Mouse (Mus musculus) forebrain, embryonic 11.5 days (tissue): Measurements from ENCODE around the gene 4931428F04Rik. TPM values are rescaled to one million over a fixed set of nuclear protein-coding genes. Genes with fewer than 3 reads are reported as not detected.

ENCODE experiments used
- ATAC-seq: fragments of 200-750 bp; cut with Nextera tagmentation; replicated peaks from 2 replicates; pipeline ENCODE4 v1.8.0; 2017; ENCODE audit warnings: moderate TSS enrichment; ENCODE audit not compliant: low FRiP score
- DNase-seq: peaks from one replicate; pipeline ENCODE4 v3.0.0-alpha.2; 2017; ENCODE audit warnings: low spot score
- H3K27ac ChIP-seq: fragments of 300-500 bp; sonication (generic); 2 replicates; pipeline ENCODE4 v1.5.1; 2014; ENCODE audit warnings: low read depth, low read length
- H3K27me3 ChIP-seq: fragments of 300-500 bp; sonication (generic); 2 replicates; pipeline ENCODE4 v1.6.1; 2014; ENCODE audit warnings: mild to moderate bottlenecking, low read length, mixed read lengths; ENCODE audit not compliant: control insufficient read depth, insufficient read depth
- H3K36me3 ChIP-seq: fragments of 300-500 bp; sonication (generic); 2 replicates; pipeline ENCODE4 v1.6.1; 2014; ENCODE audit warnings: mild to moderate bottlenecking, low read length, moderate library complexity, mixed read lengths; ENCODE audit not compliant: control insufficient read depth, insufficient read depth
- H3K4me1 ChIP-seq: fragments of 300-500 bp; sonication (generic); replicated peaks from 2 replicates; pipeline ENCODE4 v1.6.1; 2014; ENCODE audit warnings: low read length, mixed read lengths; ENCODE audit not compliant: control insufficient read depth, insufficient read depth
- H3K4me2 ChIP-seq: fragments of 300-500 bp; sonication (generic); 2 replicates; pipeline ENCODE4 v1.6.1; 2014; ENCODE audit warnings: low read depth, mild to moderate bottlenecking, low read length, moderate library complexity, mixed read lengths; ENCODE audit not compliant: severe bottlenecking
- H3K4me3 ChIP-seq: fragments of 300-500 bp; sonication (generic); 2 replicates; pipeline ENCODE4 v1.5.1; 2014; ENCODE audit warnings: low read depth, low read length
- H3K9ac ChIP-seq: fragments of 300-500 bp; sonication (generic); 2 replicates; pipeline ENCODE4 v1.6.1; 2014; ENCODE audit warnings: low read length
- H3K9me3 ChIP-seq: fragments of 300-500 bp; sonication (generic); 2 replicates; pipeline ENCODE4 v1.6.1; 2016; ENCODE audit warnings: low read length, mixed read lengths; ENCODE audit not compliant: control insufficient read depth
- WGBS: fragments of 180-500 bp; shearing (Covaris S2); extraction: QIAGEN DNeasy Blood & Tissue Kit; methylation state at CpG from one replicate; pipeline ENCODE4 v1.1.7; 2014; 5-methylcytosine and 5-hydroxymethylcytosine counted together
- polyA plus RNA-seq: library from polyadenylated mRNA; unstranded; fragments of >200 nt; fragmentation: Nextera tagmentation; extraction: Ambion mirVana; gene quantifications from 2 replicates; pipeline ENCODE4 v1.2.1, GENCODE M21; 2014

4931428F04Rik gene
- polyA plus RNA-seq, 1 experiment from 2014 or later = 23.4 TPM

- Histone ChIP-seq H3K27me3 (peaks cover 36% of the 10 kb centered on the region), H3K4me3 (peak within 1 kb of the TSS; percentile 51), H3K4me1 (peaks cover 13% of the 10 kb centered on the region), H3K9ac (peak within 1 kb of the TSS; percentile 71), H3K27ac (no peak within 1 kb of the TSS), H3K4me2 (peak within 1 kb of the TSS; percentile 100), H3K36me3 (no peaks in the 10 kb centered on the region; the same call in 1 of the 2 replicates), H3K9me3 (no peaks in the 10 kb centered on the region)
- 1% methylated on average over 14 of the region's 14 CpGs for WGBS
- ATAC-seq (peak; percentile 24), DNase-seq (peak; percentile 70)
Measured at GRCm38 (mm10) chr8:105254966-105255350, 34.7 kb downstream of the 4931428F04Rik start, which contains the start of gene B3gnt9. TSS of gene B3gnt9 (minus strand) at chr8:105255153.

GRCm38 (mm10) chr8:105254152-105254965, 35.3 kb downstream of the 4931428F04Rik start:
- ATAC-seq (peak; percentile 85), DNase-seq (peak; percentile 95)
- Histone ChIP-seq H3K4me1 (peaks cover 10% of the 10 kb centered on the region), H3K4me2 (peak overlapping the region; percentile 100), H3K9ac (peak overlapping the region; percentile 71), H3K9me3 (no peaks in the 10 kb centered on the region), H3K27me3 (peaks cover 31% of the 10 kb centered on the region), H3K27ac (no peak overlapping the region), H3K36me3 (no peaks in the 10 kb centered on the region; the same call in 1 of the 2 replicates), H3K4me3 (peak overlapping the region; percentile 51)
- WGBS = under 1% methylated on average over 74 of the region's 74 CpGs

- Histone ChIP-seq H3K27ac (no peak overlapping the region; the same call in 1 of the 2 replicates), H3K4me2 (peak overlapping the region; percentile 100; the same call in 1 of the 2 replicates), H3K9me3 (no peaks in the 10 kb centered on the region), H3K4me1 (peaks cover 6% of the 10 kb centered on the region), H3K27me3 (peaks cover 25% of the 10 kb centered on the region), H3K36me3 (no peaks in the 10 kb centered on the region; the same call in 1 of the 2 replicates), H3K9ac (peak overlapping the region; percentile 12; the same call in 1 of the 2 replicates), H3K4me3 (peak overlapping the region; percentile 51; the same call in 1 of the 2 replicates)
- peak; percentile 60 for DNase-seq
- ATAC-seq = peak; percentile 51
- 30% methylated on average over 20 of the region's 20 CpGs for WGBS
Measured at GRCm38 (mm10) chr8:105253766-105254151, 35.9 kb downstream of the 4931428F04Rik start.

- no peaks in the 10 kb centered on the region; the same call in 1 of the 2 replicates for H3K36me3 ChIP-seq
- 91% methylated on average over 10 of the region's 10 CpGs for WGBS
- ATAC-seq = no peak
- H3K9me3 ChIP-seq = no peaks in the 10 kb centered on the region
- peaks cover 16% of the 10 kb centered on the region for H3K27me3 ChIP-seq
- DNase-seq = no peak
- H3K4me3 ChIP-seq = no peak overlapping the region
- H3K4me2 ChIP-seq = no peak overlapping the region
- H3K27ac ChIP-seq = no peak overlapping the region
- peaks cover 5% of the 10 kb centered on the region for H3K4me1 ChIP-seq
- H3K9ac ChIP-seq = no peak overlapping the region
Measured at GRCm38 (mm10) chr8:105252680-105253537, 36.8 kb downstream of the 4931428F04Rik start.

GRCm38 (mm10) chr8:105251954-105252353, 37.7 kb downstream of the 4931428F04Rik start:
- WGBS = 88% methylated on average over 6 of the region's 6 CpGs
- no peak overlapping the region for H3K9ac ChIP-seq
- H3K9me3 ChIP-seq = no peaks in the 10 kb centered on the region
- no peak overlapping the region for H3K27ac ChIP-seq
- no peak overlapping the region for H3K4me2 ChIP-seq
- H3K4me3 ChIP-seq = no peak overlapping the region
- DNase-seq (no peak), ATAC-seq (no peak)
- peaks cover 13% of the 10 kb centered on the region; the same call in 1 of the 2 replicates for H3K27me3 ChIP-seq
- H3K4me1 ChIP-seq = peaks cover 5% of the 10 kb centered on the region
- H3K36me3 ChIP-seq = no peaks in the 10 kb centered on the region; the same call in 1 of the 2 replicates

GRCm38 (mm10) chr8:105241016-105241415, 48.6 kb downstream of the 4931428F04Rik start:
- DNase-seq (no peak), ATAC-seq (no peak)
- Histone ChIP-seq H3K9me3 (no peaks in the 10 kb centered on the region), H3K27ac (no peak overlapping the region), H3K4me2 (no peak overlapping the region), H3K4me3 (no peak overlapping the region), H3K27me3 (no peaks in the 10 kb centered on the region), H3K36me3 (peaks cover 2% of the 10 kb centered on the region; the same call in 1 of the 2 replicates), H3K9ac (no peak overlapping the region), H3K4me1 (no peaks in the 10 kb centered on the region)
- WGBS = 97% methylated on average over 7 of the region's 7 CpGs

- no peak for DNase-seq
- 93% methylated on average over 14 of the region's 14 CpGs for WGBS
- H3K4me3 ChIP-seq = no peak overlapping the region
- no peak overlapping the region for H3K27ac ChIP-seq
- no peaks in the 10 kb centered on the region for H3K27me3 ChIP-seq
- no peaks in the 10 kb centered on the region for H3K4me1 ChIP-seq
- peaks cover 2% of the 10 kb centered on the region; the same call in 1 of the 2 replicates for H3K36me3 ChIP-seq
- no peak overlapping the region for H3K4me2 ChIP-seq
- H3K9ac ChIP-seq = no peak overlapping the region
- no peaks in the 10 kb centered on the region for H3K9me3 ChIP-seq
- no peak for ATAC-seq
Measured at GRCm38 (mm10) chr8:105237442-105238142, 52.1 kb downstream of the 4931428F04Rik start.

GRCm38 (mm10) chr8:105235206-105235605, 54.5 kb downstream of the 4931428F04Rik start:
- Histone ChIP-seq H3K36me3 (no peaks in the 10 kb centered on the region; the same call in 1 of the 2 replicates), H3K9me3 (no peaks in the 10 kb centered on the region), H3K4me1 (no peaks in the 10 kb centered on the region), H3K27me3 (no peaks in the 10 kb centered on the region), H3K4me3 (no peak overlapping the region), H3K9ac (no peak overlapping the region), H3K4me2 (no peak overlapping the region), H3K27ac (no peak overlapping the region)
- no peak for DNase-seq
- no peak for ATAC-seq
- 82% methylated on average over 1 of the region's 1 CpGs for WGBS
